ENCODE assay signal across 8 mouse cellular contexts in genomic region chr7:99565325-99565881, GRCm38 (mm10). TPM values are rescaled to one million over a fixed set of nuclear protein-coding genes. Genes with fewer than 3 reads are reported as not detected.
DNase-seq lines count a peak whose midpoint lies in the region; ATAC-seq and TF ChIP-seq lines count a peak whose summit lies in the region.

No protein-coding gene starts in this region.

- no peaks in the 10 kb centered on the region for H3K9me3 ChIP-seq in forebrain, embryonic 10.5 days
- no peaks in the 10 kb centered on the region for H3K9me3 ChIP-seq in forebrain, embryonic 11.5 days (ENCODE audit: control insufficient read depth, low read length)
- H3K9me3 ChIP-seq in hindbrain, embryonic 10.5 days, result no peaks in the 10 kb centered on the region
- no peaks in the 10 kb centered on the region for H3K9me3 ChIP-seq in liver, embryonic 14.5 days (ENCODE audit: control insufficient read depth, low read length)

- no peaks in the 10 kb centered on the region for H3K27me3 ChIP-seq in forebrain, embryonic 10.5 days (ENCODE audit: poor library complexity, severe bottlenecking)
- no peaks in the 10 kb centered on the region for H3K27me3 ChIP-seq in forebrain, embryonic 11.5 days (ENCODE audit: control insufficient read depth, insufficient read depth, low read length)
- H3K27me3 ChIP-seq in hindbrain, embryonic 10.5 days (ENCODE audit: insufficient read depth, poor library complexity, severe bottlenecking), result no peaks in the 10 kb centered on the region
- no peaks in the 10 kb centered on the region for H3K27me3 ChIP-seq in liver, embryonic 14.5 days (ENCODE audit: control insufficient read depth, insufficient read depth, low read length)

- TF ChIP-seq CTCF in brain, embryonic 14.5 days (IDR thresholded peaks at IDR 0.05; ENCODE audit: borderline replicate concordance, extremely low read depth, insufficient read depth, insufficient read length), result no peak
- TF ChIP-seq CTCF in liver, embryonic 14.5 days (IDR thresholded peaks at IDR 0.05; ENCODE audit: low read depth), result no peak

- no peak for TF ChIP-seq POLR2A in brain, embryonic 14.5 days (IDR thresholded peaks at IDR 0.05; ENCODE audit: borderline replicate concordance, extremely low read depth, insufficient read depth, insufficient read length, poor library complexity, severe bottlenecking)

- H3K27ac ChIP-seq in forebrain, embryonic 10.5 days, result peak overlapping the region; percentile 48; the same call in 1 of the 2 replicates
- H3K27ac ChIP-seq in forebrain, embryonic 11.5 days (ENCODE audit: low read depth, low read length), result no peak overlapping the region
- H3K27ac ChIP-seq in hindbrain, embryonic 10.5 days, result peak overlapping the region; percentile 78
- H3K27ac ChIP-seq in liver, embryonic 14.5 days, result no peak overlapping the region

- peaks cover 66% of the 10 kb centered on the region for H3K4me1 ChIP-seq in forebrain, embryonic 10.5 days
- H3K4me1 ChIP-seq in forebrain, embryonic 11.5 days (replicated peaks; ENCODE audit: control insufficient read depth, insufficient read depth, low read length), result no peaks in the 10 kb centered on the region
- peaks cover 68% of the 10 kb centered on the region for H3K4me1 ChIP-seq in hindbrain, embryonic 10.5 days (replicated peaks)
- H3K4me1 ChIP-seq in liver, embryonic 14.5 days (replicated peaks; ENCODE audit: control insufficient read depth in 2 of 2, insufficient read depth in 2 of 2, low read length in 1 of 2), result peaks cover 0 to 8% of the 10 kb centered on the region in 2 experiments; a peak in 3 of 4 replicates

- no peak overlapping the region for H3K4me3 ChIP-seq in forebrain, embryonic 10.5 days
- no peak overlapping the region for H3K4me3 ChIP-seq in forebrain, embryonic 11.5 days (ENCODE audit: low read depth, low read length)
- no peak overlapping the region for H3K4me3 ChIP-seq in hindbrain, embryonic 10.5 days
- no peak overlapping the region for H3K4me3 ChIP-seq in liver, embryonic 14.5 days (ENCODE audit: insufficient read depth in 1 of 2, low read depth in 2 of 2, low read length in 2 of 2)

- no peak for TF ChIP-seq EP300 in liver, embryonic 14.5 days (IDR thresholded peaks at IDR 0.05; ENCODE audit: low read depth)

- H3K36me3 ChIP-seq in forebrain, embryonic 10.5 days (replicated peaks), result no peaks in the 10 kb centered on the region
- H3K36me3 ChIP-seq in forebrain, embryonic 11.5 days (ENCODE audit: control insufficient read depth, insufficient read depth, low read length), result no peaks in the 10 kb centered on the region
- H3K36me3 ChIP-seq in hindbrain, embryonic 10.5 days, result 0 out of 2 replicates have a peak, but pooled peaks cover 5% of the 10 kb centered on the region
- H3K36me3 ChIP-seq in liver, embryonic 14.5 days (replicated peaks; ENCODE audit: control insufficient read depth, insufficient read depth, low read depth), result no peaks in the 10 kb centered on the region

- H3K9ac ChIP-seq in forebrain, embryonic 11.5 days (ENCODE audit: low read length), result no peak overlapping the region
- H3K9ac ChIP-seq in liver, embryonic 14.5 days (replicated peaks), result no peak overlapping the region

- DNase-seq in forebrain, embryonic 10.5 days (ENCODE audit: extremely low spot score, low spot score), result no peak
- no peak for DNase-seq in forebrain, embryonic 11.5 days (ENCODE audit: low spot score)
- peak; percentile 63 for DNase-seq in brain, embryonic 14.5 days (ENCODE audit: low read depth)
- no peak for DNase-seq in hindbrain, embryonic 10.5 days (ENCODE audit: low spot score)
- no peak for DNase-seq in liver, embryonic 14.5 days (ENCODE audit: low read depth in 3 of 3, low spot score in 3 of 3)
- DNase-seq in ovary, postnatal 14 days (ENCODE audit: low spot score), result no peak
- DNase-seq in gastrocnemius, adult 8-10 months (ENCODE audit: low spot score in 2 of 2), result no peak

- H3K4me2 ChIP-seq in forebrain, embryonic 11.5 days (ENCODE audit: low read depth, low read length, severe bottlenecking), result no peak overlapping the region
- no peak overlapping the region for H3K4me2 ChIP-seq in liver, embryonic 14.5 days (ENCODE audit: low read depth)

- no peak for ATAC-seq in forebrain, embryonic 11.5 days (replicated peaks; ENCODE audit: low FRiP score)
- peak; percentile 42 for ATAC-seq in liver, embryonic 14.5 days (ENCODE audit: insufficient read depth)
- no peak for ATAC-seq in monocyte, adult 5-6 weeks (replicated peaks; ENCODE audit: insufficient number of reproducible peaks, low FRiP score, low TSS enrichment, poor library complexity, severe bottlenecking)

- 58% methylated on average over 8 of the region's 8 CpGs for WGBS in forebrain, embryonic 10.5 days
- 51% methylated on average over 8 of the region's 8 CpGs for WGBS in forebrain, embryonic 11.5 days
- WGBS in hindbrain, embryonic 10.5 days, result 43% methylated on average over 8 of the region's 8 CpGs
- WGBS in liver, embryonic 14.5 days (ENCODE audit: insufficient replicate concordance), result 26% methylated on average over 8 of the region's 8 CpGs

RNA-seq across cellular contexts. Expression of gene Arrb1, which starts 30.1 kb away (rescaled TPM):
- 9.3 and 11.9 TPM in 2 replicates for polyA plus RNA-seq in forebrain, embryonic 10.5 days (2016; fragmentation: Nextera tagmentation; extraction: Ambion mirVana)
- 4.0 and 4.2 TPM in 2 replicates for polyA plus RNA-seq in forebrain, embryonic 11.5 days (2014; fragmentation: Nextera tagmentation; extraction: Ambion mirVana)
- 45.5 and 63.2 TPM in 2 replicates for polyA plus RNA-seq in brain, embryonic 14.5 days (2012; rRNA removed)
- polyA plus RNA-seq in hindbrain, embryonic 10.5 days (2016; fragmentation: Nextera tagmentation; extraction: Ambion mirVana), result 14.6 and 15.0 TPM in 2 replicates
- 234 and 235 TPM in 2 replicates for polyA plus RNA-seq in liver, embryonic 14.5 days (2012; rRNA removed)
- 30.1 and 36.4 TPM in 2 replicates for polyA plus RNA-seq in liver, embryonic 14.5 days (2014; fragmentation: Nextera tagmentation; extraction: Ambion mirVana)
- 70.1 to 101 TPM (median 79.0 TPM) in 3 replicates for total RNA-seq in monocyte, adult 5-6 weeks (2017)
- total RNA-seq in gastrocnemius, adult 8-10 months (2022), result 10 to 100 TPM; 11.9 to 14.3 (median 12.7) TPM

Comparison
In these comparisons a context has a peak if more than half of its experiments do, and no peak if none do; other contexts are left out.
1. H3K27ac ChIP-seq: peak in forebrain, embryonic 10.5 days (single experiment) and hindbrain, embryonic 10.5 days (single experiment); none in forebrain, embryonic 11.5 days (single experiment) and liver, embryonic 14.5 days (single experiment).